Mouse (Mus musculus) induced T-regulatory cell, adult 2 months (primary cell): Measurements from ENCODE around the gene Gm7324.
"Not testable (repeated sequence)": the region's sequence is repeated elsewhere in the genome, so short reads cannot be mapped to it uniquely, and the experiment has no call there.

ENCODE experiments used
- DNase-seq: peaks from one replicate; pipeline ENCODE4 v3.0.0-alpha.2; 2012; ENCODE audit warnings: low read depth

Gene Gm7324

GRCm38 (mm10) chr14:43697621-43698020 lies at the start of gene Gm7324:
Gene Gm7324 (plus strand): TSS chr14:43697828.
- not testable (repeated sequence) for DNase-seq

GRCm38 (mm10) chr14:43677099-43677498 lies 20.5 kb upstream of the Gm7324 start, which contains the start of gene Gm8165:
Gene Gm8165 (minus strand): TSS chr14:43677199.
- DNase-seq: not testable (repeated sequence)

GRCm38 (mm10) chr14:43727385-43727784 lies 29.8 kb downstream of the Gm7324 start, which contains the start of gene Gm16506:
Gene Gm16506 (minus strand): TSS chr14:43727485.
- not testable (repeated sequence) for DNase-seq

GRCm38 (mm10) chr14:43747566-43747965 lies 49.9 kb downstream of the Gm7324 start, which contains the start of gene Gm6526:
Gene Gm6526 (plus strand): TSS chr14:43747866.
- not testable (repeated sequence) for DNase-seq
